Mouse (Mus musculus) embryonic facial prominence, embryonic 14.5 days (tissue): ENCODE data around the gene Tmem200b. TPM values are rescaled to one million over a fixed set of nuclear protein-coding genes. Genes with fewer than 3 reads are reported as not detected.

Source experiments
- ATAC-seq: fragments of 200-750 bp; cut with Nextera tagmentation; 2 replicates; pipeline ENCODE4 v1.8.0; 2017; ENCODE audit warnings: low read depth, moderate number of reproducible peaks, moderate TSS enrichment
- DNase-seq: peaks from one replicate; pipeline ENCODE4 v3.0.0-alpha.2; 2015; ENCODE audit warnings: low spot score
- H3K27ac ChIP-seq: fragments of 300-500 bp; sonication (generic); replicated peaks from 2 replicates; pipeline ENCODE4 v1.5.1; 2014; ENCODE audit warnings: low read depth, mild to moderate bottlenecking, low read length, moderate library complexity
- H3K27me3 ChIP-seq: fragments of 300-500 bp; sonication (generic); replicated peaks from 2 replicates; pipeline ENCODE4 v1.6.1; 2014; ENCODE audit warnings: low read length; ENCODE audit not compliant: control insufficient read depth, insufficient read depth
- H3K36me3 ChIP-seq: fragments of 300-500 bp; sonication (generic); 2 replicates; pipeline ENCODE4 v1.6.1; 2014; ENCODE audit warnings: low read length, mixed read lengths; ENCODE audit not compliant: control insufficient read depth, insufficient read depth
- H3K4me1 ChIP-seq: fragments of 300-500 bp; sonication (generic); 2 replicates; pipeline ENCODE4 v1.6.1; 2014; ENCODE audit warnings: antibody characterized with exemption, low read length; ENCODE audit not compliant: control insufficient read depth, insufficient read depth
- H3K4me2 ChIP-seq: fragments of 300-500 bp; sonication (generic); 2 replicates; pipeline ENCODE4 v1.6.1; 2014; ENCODE audit warnings: low read depth, mild to moderate bottlenecking, low read length, moderate library complexity, mixed read lengths
- H3K4me3 ChIP-seq: fragments of 300-500 bp; sonication (generic); 2 replicates; pipeline ENCODE4 v1.5.1; 2014; ENCODE audit warnings: low read depth, mild to moderate bottlenecking, low read length
- H3K9ac ChIP-seq: fragments of 300-500 bp; sonication (generic); 2 replicates; pipeline ENCODE4 v1.6.1; 2014; ENCODE audit warnings: low read depth, mild to moderate bottlenecking, low read length, moderate library complexity, mixed read lengths
- H3K9me3 ChIP-seq: fragments of 300-500 bp; sonication (generic); 2 replicates; pipeline ENCODE4 v1.6.1; 2016; ENCODE audit warnings: low read length; ENCODE audit not compliant: control insufficient read depth
- WGBS: fragments of 180-500 bp; shearing (Covaris S2); extraction: QIAGEN DNeasy Blood & Tissue Kit; methylation state at CpG from one replicate; pipeline ENCODE4 v1.1.7; 2014; 5-methylcytosine and 5-hydroxymethylcytosine counted together
- polyA plus RNA-seq: library from polyadenylated mRNA; unstranded; fragments of >200 nt; fragmentation: Nextera tagmentation; extraction: Ambion mirVana; gene quantifications from 2 replicates; pipeline ENCODE4 v1.2.1, GENCODE M21; 2014

The Tmem200b gene
- polyA plus RNA-seq, 1 experiment from 2014 or later: 6.9 TPM

DNA sequence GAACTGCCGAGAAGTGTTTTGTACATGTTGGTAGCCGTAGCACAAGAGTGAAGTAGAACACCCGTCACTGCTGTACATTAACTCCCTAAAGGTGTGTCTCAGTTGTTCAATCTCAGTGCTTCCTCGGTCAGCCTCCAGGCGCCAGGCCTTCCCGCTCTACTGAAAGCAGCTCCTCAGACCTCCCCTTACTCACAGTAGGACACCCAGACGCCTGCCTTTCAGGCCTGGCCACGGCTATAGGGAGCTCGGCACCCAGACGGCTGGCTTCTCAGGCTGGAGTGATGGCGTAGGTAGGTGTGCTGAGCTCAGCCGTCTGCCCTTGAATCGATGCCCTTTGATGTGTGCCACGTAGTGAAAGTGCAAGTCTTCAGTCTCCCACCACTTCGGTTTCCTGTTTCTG lies 20.5 kb upstream of the Tmem200b start:
- DNase-seq (no peak), ATAC-seq (no peak)
- no peak overlapping the region for H3K4me3 ChIP-seq
- no peaks in the 10 kb centered on the region for H3K27me3 ChIP-seq
- no peak overlapping the region for H3K4me2 ChIP-seq
- WGBS: 91% methylated on average over 15 of the region's 15 CpGs
- no peak overlapping the region for H3K9ac ChIP-seq
- H3K9me3 ChIP-seq: no peaks in the 10 kb centered on the region
- H3K27ac ChIP-seq: no peak overlapping the region
- no peaks in the 10 kb centered on the region for H3K4me1 ChIP-seq
- H3K36me3 ChIP-seq: peaks cover 76% of the 10 kb centered on the region

DNA sequence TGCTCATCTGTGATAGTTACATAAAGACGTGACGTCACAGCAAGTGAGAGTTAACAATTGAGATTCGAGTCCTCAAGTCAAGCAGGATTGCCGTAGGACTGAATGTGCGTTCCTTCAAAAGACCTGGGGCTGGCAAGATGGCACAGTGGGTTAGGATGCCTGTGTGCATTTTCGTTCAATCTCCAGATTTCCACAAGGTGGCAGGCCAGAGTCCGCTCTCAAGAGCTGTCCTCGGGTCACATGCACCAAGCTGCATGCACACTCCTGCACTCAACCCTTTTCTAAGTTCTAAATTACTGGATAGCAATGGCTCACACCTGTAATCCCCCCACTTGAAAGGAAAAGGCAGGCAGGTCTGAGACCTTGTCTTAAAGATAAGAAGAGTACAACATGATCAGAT lies 17.1 kb upstream of the Tmem200b start:
- Histone ChIP-seq H3K4me3 (no peak overlapping the region), H3K27me3 (no peaks in the 10 kb centered on the region), H3K36me3 (peaks cover 52% of the 10 kb centered on the region), H3K27ac (no peak overlapping the region), H3K4me1 (no peaks in the 10 kb centered on the region), H3K9ac (no peak overlapping the region), H3K9me3 (no peaks in the 10 kb centered on the region), H3K4me2 (no peak overlapping the region)
- ATAC-seq: 0 out of 2 replicates have a peak, but pooled peaks have one; percentile 26
- WGBS: 57% methylated on average over 8 of the region's 8 CpGs
- peak; percentile 41 for DNase-seq

DNA sequence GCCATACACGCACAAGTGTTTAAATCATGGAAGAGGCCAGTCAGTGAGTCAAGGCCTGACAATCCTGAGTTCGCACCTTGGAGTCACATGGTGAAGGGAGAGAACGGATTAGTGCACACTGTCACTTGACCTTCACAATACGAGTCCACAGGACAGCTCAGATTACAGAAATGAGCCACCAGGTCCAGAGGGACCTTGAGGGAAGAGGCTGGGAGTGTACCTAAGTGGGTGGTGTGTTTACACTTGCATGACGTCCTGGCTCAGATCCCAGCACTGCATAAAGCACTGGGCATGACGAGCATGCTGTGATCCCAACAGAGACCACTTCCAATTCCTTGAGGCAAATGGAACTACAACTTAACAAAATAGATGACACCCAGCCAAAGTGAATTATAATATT lies 15.1 kb upstream of the Tmem200b start:
- WGBS: 59% methylated on average over 6 of the region's 6 CpGs
- Histone ChIP-seq H3K36me3 (peaks cover 33% of the 10 kb centered on the region), H3K4me2 (no peak overlapping the region), H3K9me3 (no peaks in the 10 kb centered on the region), H3K9ac (no peak overlapping the region), H3K27me3 (no peaks in the 10 kb centered on the region), H3K27ac (no peak overlapping the region), H3K4me3 (no peak overlapping the region), H3K4me1 (peaks cover 10% of the 10 kb centered on the region; the same call in 1 of the 2 replicates)
- DNase-seq (peak; percentile 38), ATAC-seq (no peak)

DNA sequence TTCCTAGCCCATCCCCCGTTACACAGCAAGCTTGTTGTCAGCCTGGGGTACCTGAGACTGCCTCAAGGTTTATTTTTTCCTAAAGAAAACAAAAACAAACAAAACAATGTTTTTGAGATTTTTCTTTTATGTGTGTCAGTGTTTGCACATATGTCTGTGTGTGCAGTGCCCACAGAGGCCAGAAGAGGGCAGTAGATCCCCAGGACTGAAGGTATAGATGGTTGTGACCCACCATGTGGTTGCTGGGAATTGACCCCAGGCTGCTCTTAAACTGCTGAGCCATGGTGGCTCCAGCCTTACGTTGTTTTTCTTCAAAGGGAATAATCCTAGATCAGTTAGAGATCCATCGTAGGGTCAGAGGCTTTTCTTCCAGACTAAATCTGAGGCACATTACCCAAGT lies 13.7 kb upstream of the Tmem200b start:
- Histone ChIP-seq H3K36me3 (peaks cover 20% of the 10 kb centered on the region), H3K27me3 (peaks cover 1% of the 10 kb centered on the region), H3K4me3 (no peak overlapping the region), H3K9ac (no peak overlapping the region), H3K4me2 (no peak overlapping the region), H3K9me3 (no peaks in the 10 kb centered on the region), H3K27ac (no peak overlapping the region), H3K4me1 (peaks cover 10% of the 10 kb centered on the region; the same call in 1 of the 2 replicates)
- WGBS: 88% methylated on average over 3 of the region's 3 CpGs
- DNase-seq (no peak), ATAC-seq (no peak)

DNA sequence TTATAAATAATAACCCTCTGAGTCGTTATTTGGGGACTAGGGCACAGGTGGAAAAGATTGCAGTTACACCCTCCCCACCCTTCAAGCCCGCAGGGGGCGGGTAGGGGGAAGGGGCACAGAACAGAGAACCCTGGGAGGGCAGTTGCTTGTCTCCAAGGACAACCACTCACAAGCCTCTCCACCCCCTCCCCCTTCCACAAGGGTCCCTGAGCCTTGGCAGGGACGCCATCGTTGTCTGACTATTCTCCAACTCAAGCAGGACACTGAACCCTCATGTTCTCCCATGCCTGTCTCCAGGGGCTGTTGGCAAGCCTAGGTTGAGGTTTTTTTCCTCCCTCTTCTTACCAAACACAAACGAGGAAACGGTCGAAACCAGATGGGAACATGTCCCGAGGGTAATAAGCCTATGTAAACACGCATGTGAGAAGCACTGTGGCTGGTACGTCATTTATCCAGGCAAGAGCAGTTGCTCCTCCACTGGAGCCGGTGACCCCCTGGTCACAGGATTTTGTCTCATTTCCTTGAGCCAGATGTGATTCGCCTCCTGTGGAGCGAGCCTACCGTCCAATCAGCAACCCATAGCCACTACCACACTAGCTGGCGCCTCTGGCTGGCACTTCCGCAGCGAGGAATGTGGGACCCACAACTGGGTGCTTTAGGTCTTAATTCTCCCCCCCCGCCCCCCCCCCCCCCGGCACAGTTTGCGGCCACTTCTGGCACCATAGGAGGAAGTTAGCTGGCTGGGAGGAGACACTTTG lies 11.2 kb upstream of the Tmem200b start:
- Histone ChIP-seq H3K27ac (peak overlapping the region; percentile 4; the same call in 1 of the 2 replicates), H3K27me3 (peaks cover 17% of the 10 kb centered on the region), H3K4me1 (peaks cover 31% of the 10 kb centered on the region), H3K9me3 (no peaks in the 10 kb centered on the region), H3K4me2 (peak overlapping the region; percentile 36), H3K36me3 (peaks cover 8% of the 10 kb centered on the region; the same call in 1 of the 2 replicates), H3K9ac (no peak overlapping the region), H3K4me3 (no peak overlapping the region)
- ATAC-seq (peak; percentile 37; the same call in 1 of the 2 replicates), DNase-seq (peak; percentile 84)
- WGBS: 4% methylated on average over 20 of the region's 21 CpGs

DNA sequence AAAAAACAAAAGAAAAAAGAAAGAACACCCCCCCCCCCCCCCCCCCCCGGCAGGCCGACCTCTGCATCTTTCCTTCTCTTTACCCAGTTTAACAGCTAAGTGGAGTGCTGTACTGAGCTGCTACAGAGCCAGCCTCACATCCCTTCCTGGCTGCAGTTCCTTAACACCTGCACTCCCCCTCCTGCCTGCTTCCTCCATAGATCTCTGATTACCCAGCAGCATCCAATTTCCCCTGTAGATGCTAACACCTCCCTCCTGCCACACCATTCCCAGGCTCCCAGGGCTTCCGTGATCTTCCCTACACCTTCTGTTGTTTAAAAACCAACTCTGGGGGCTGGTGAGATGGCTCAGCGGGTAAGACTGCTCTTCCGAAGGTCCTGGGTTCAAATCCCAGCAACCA lies 10.1 kb upstream of the Tmem200b start:
- H3K36me3 ChIP-seq: no peaks in the 10 kb centered on the region
- H3K4me1 ChIP-seq: peaks cover 37% of the 10 kb centered on the region
- no peak overlapping the region for H3K9ac ChIP-seq
- 52% methylated on average over 3 of the region's 5 CpGs for WGBS
- H3K27me3 ChIP-seq: peaks cover 28% of the 10 kb centered on the region
- no peak overlapping the region for H3K4me3 ChIP-seq
- H3K27ac ChIP-seq: no peak overlapping the region
- no peaks in the 10 kb centered on the region for H3K9me3 ChIP-seq
- ATAC-seq (no peak), DNase-seq (no peak)
- no peak overlapping the region for H3K4me2 ChIP-seq

DNA sequence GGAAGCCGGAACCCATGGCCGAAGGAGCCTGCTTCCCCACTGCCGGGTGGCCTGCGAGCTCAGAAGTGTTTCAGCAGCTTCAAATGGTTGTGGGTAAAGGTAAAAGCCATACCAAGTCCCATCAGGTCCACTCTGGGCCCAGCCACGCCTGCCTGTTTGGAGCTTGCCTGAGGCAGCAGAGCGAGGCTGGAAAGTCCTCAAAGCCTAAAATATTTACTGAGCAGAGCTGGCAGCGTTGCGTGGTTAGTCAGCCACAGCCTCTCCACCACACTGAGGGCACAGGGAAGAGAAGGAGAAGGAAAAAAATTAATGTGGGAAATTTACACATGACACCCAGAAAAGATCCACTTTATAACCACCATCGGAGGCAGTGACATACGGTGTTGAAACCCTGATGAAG lies 8.0 kb upstream of the Tmem200b start:
- no peak overlapping the region for H3K27ac ChIP-seq
- no peak overlapping the region for H3K4me3 ChIP-seq
- DNase-seq (no peak), ATAC-seq (no peak)
- H3K4me1 ChIP-seq: peaks cover 44% of the 10 kb centered on the region
- H3K9me3 ChIP-seq: no peaks in the 10 kb centered on the region
- peaks cover 32% of the 10 kb centered on the region for H3K27me3 ChIP-seq
- H3K4me2 ChIP-seq: no peak overlapping the region
- no peak overlapping the region for H3K9ac ChIP-seq
- no peaks in the 10 kb centered on the region for H3K36me3 ChIP-seq
- 46% methylated on average over 10 of the region's 10 CpGs for WGBS

DNA sequence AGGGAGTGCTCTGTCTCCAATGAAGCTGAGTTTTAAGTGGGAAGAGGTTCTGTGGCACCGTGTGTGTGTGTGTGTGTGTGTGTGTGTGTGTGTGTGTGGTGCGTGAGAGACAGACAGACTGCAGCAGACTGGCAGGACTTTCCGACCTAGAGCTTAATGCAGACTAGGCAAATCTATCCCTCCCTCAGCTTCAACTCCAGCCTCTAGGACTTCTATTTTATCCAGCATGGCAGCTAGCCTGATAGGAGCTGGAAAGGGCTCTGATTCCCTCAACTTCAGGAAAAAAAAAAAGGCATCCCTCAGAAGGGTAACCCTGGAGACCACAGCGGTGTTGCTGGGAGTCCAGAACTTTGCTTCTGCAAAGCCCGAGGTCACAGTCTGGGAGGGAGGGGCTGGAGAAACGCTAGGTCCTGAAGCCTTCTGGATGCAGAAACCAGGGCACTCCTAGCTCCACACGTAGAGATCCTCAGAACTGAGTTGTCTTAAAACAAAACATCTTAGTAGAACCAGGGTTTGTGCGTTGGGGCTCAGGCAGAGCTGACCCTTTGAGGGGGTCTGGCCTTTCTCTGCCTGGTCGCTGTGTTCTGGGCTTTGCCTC lies 7.4 kb upstream of the Tmem200b start:
- Histone ChIP-seq H3K9me3 (no peaks in the 10 kb centered on the region), H3K4me3 (no peak overlapping the region), H3K36me3 (no peaks in the 10 kb centered on the region), H3K27me3 (peaks cover 32% of the 10 kb centered on the region), H3K27ac (no peak overlapping the region), H3K4me2 (peak overlapping the region; percentile 18; the same call in 1 of the 2 replicates), H3K9ac (no peak overlapping the region; the same call in 1 of the 2 replicates), H3K4me1 (peaks cover 50% of the 10 kb centered on the region)
- ATAC-seq: no peak
- DNase-seq: no peak
- 14% methylated on average over 9 of the region's 9 CpGs for WGBS
